Mouse (Mus musculus) c-Kit-positive CD71-positive TER-119-positive erythroid progenitor cells, embryonic 14.5 days (primary cell): ENCODE measurements at regions not wholly inside any gene's neighbourhood (a gene's known extent, or its start where the extent isn't known, plus 50 kb on each side); places are given as distances from the start of the nearest gene placed in this dataset.

Experiments used
- DNase-seq: peaks from one replicate; pipeline ENCODE4 v3.0.0-alpha.2; 2013; ENCODE audit warnings: low spot score

GRCm38 (mm10) chr10:67606739-67607138, 58.0 kb upstream of the Ado start:
- DNase-seq = no peak

DNA sequence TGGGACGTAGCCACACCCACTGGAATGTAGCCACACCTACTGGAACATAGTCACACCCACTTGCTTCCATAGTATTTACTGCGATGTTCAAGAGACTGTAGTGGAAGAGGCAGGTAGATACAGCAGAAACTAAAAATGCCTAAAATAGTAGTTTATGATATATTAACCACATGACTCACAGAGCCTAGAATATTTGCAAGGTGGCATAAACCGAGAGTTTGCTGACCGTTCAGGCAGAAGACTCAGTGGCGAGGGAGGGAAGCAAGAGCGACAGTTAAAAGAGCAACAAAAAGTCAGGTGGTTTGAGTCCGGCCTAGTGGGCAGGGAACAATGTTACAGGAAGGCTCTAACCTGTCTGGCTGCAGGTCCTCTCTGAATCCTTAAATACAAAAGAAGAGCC, 50.6 kb upstream of the Ado start:
- no peak for DNase-seq

- no peak for DNase-seq
Observed at GRCm38 (mm10) chr10:67598590-67599047, 49.9 kb upstream of the Ado start.
